Mouse (Mus musculus) heart, postnatal 0 days (tissue): Measurements from ENCODE around the gene Id1.

Experiments
- CTCF ChIP-seq: IDR thresholded peaks from 2 replicates; pipeline ENCODE4 v1.5.1; 2016; ENCODE audit warnings: antibody characterized with exemption, control low read depth, low read depth
- EP300 ChIP-seq: IDR thresholded peaks from 2 replicates; pipeline ENCODE4 v1.6.1; 2016; ENCODE audit warnings: antibody characterized with exemption, low read depth

DNA sequence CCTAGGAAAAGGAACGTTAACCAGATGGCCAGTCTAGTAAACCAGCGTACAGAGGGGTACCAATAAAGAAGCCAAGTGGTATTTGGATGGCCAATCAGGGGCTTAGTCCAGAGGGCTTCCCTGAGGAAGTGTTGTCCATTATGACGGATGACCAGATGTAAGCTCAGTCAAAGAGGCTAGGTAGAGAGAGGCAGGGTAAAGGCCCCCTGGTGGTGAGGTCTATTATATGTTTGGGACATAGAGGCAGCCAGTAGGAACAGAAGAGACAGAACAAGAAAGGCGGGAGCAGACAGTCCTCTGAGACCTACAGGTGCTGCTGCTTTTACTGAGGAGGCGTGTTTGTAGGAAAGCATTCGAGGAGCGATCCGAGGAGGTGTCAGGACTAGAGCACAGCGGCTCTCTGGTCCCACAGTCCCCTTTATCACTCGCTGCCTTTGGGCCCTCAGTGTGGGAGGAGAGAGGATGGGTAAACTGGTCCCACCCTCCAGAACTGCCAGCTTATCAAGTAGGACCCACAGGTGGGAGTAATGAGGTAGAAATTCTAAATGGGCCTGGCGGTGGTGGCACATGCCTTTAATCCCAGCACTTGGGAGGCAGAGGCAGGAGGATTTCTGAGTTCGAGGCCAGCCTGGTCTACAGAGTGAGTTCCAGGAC, 31.7 kb downstream of the Id1 start:
- TF ChIP-seq CTCF: peak; percentile 59
- no peak for TF ChIP-seq EP300
